Mouse (Mus musculus): ENCODE measurements around the gene Olfr573-ps1.

The Olfr573-ps1 gene

GRCm38 (mm10) chr7:102942475-102942874 is at the start of gene Olfr573-ps1:
Gene Olfr573-ps1, minus strand, starts transcription at chr7:102942575.
- in situ Hi-C loops (cut with MboI; ENCODE audit: low sequenced_read_pairs) = no loop called here

- in situ Hi-C loops (cut with MboI; ENCODE audit: low sequenced_read_pairs) = no loop called here
These were observed 46.8 kb upstream of the Olfr573-ps1 start, which contains the start of gene Olfr578 for GRCm38 (mm10) chr7:102989224-102989623. Gene Olfr578, minus strand, starts transcription at chr7:102989324.

DNA sequence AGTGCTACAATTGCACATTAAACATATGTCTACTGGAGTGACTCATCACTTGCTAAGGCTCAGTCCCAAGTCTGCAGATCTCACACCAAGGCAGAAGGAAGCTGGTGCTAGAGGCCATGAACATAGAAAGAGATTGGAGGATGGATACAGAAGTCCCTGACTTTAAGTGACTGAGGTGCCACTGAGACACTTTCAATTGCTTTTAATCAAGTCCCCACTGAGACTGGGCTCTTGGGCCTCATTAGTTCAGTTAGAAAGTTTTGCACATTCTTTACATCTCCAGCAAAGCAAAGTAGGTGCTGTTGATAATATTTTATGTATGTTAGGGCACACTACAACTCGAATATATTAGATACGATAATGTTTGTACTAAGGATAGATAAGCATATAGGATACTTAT is 33.5 kb upstream of the Olfr573-ps1 start, which contains the start of gene Olfr577:
Olfr577 (minus strand) TSS at position 101 of the 400 bp plus-strand sequence.
- in situ Hi-C loops (cut with MboI; ENCODE audit: low sequenced_read_pairs) = no loop called here

GRCm38 (mm10) chr7:102974399-102974798 is 32.0 kb upstream of the Olfr573-ps1 start:
- in situ Hi-C loops (cut with MboI; ENCODE audit: low sequenced_read_pairs) = no loop called here

- in situ Hi-C loops (cut with MboI; ENCODE audit: low sequenced_read_pairs) = no loop called here
These were observed 20.0 kb upstream of the Olfr573-ps1 start, which contains the start of gene Olfr576 for GRCm38 (mm10) chr7:102962360-102962759. Gene Olfr576, plus strand, starts transcription at chr7:102962660.

- in situ Hi-C loops (cut with MboI; ENCODE audit: low sequenced_read_pairs) = no loop called here
These were observed 16.2 kb upstream of the Olfr573-ps1 start, which contains the start of gene Olfr575 for GRCm38 (mm10) chr7:102958593-102958992. Gene Olfr575, minus strand, starts transcription at chr7:102958775.

GRCm38 (mm10) chr7:102958137-102958536 is 15.8 kb upstream of the Olfr573-ps1 start:
- in situ Hi-C loops (cut with MboI; ENCODE audit: low sequenced_read_pairs) = no loop called here

- in situ Hi-C loops (cut with MboI; ENCODE audit: low sequenced_read_pairs) = no loop called here
These were observed 8.4 kb upstream of the Olfr573-ps1 start for GRCm38 (mm10) chr7:102950732-102951131.

GRCm38 (mm10) chr7:102948167-102948566 is 5.8 kb upstream of the Olfr573-ps1 start, which contains the start of gene Olfr574:
Gene Olfr574, plus strand, starts transcription at chr7:102948467.
- in situ Hi-C loops (cut with MboI; ENCODE audit: low sequenced_read_pairs) = no loop called here

GRCm38 (mm10) chr7:102943417-102943816 is 1.0 kb upstream of the Olfr573-ps1 start:
- in situ Hi-C loops (cut with MboI; ENCODE audit: low sequenced_read_pairs) = no loop called here

GRCm38 (mm10) chr7:102927105-102927504 is 15.3 kb downstream of the Olfr573-ps1 start:
- in situ Hi-C loops (cut with MboI; ENCODE audit: low sequenced_read_pairs) = no loop called here

GRCm38 (mm10) chr7:102924109-102924508 is 18.3 kb downstream of the Olfr573-ps1 start, which contains the start of gene Olfr572:
Gene Olfr572, plus strand, starts transcription at chr7:102924409.
- in situ Hi-C loops (cut with MboI; ENCODE audit: low sequenced_read_pairs) = no loop called here

- in situ Hi-C loops (cut with MboI; ENCODE audit: low sequenced_read_pairs) = loop anchor here (10.0 kb wide), 1 partner anchor 415 kb away; no protein-coding TSS in a partner anchor
These were observed 22.7 kb downstream of the Olfr573-ps1 start for GRCm38 (mm10) chr7:102919632-102920031.

- in situ Hi-C loops (cut with MboI; ENCODE audit: low sequenced_read_pairs) = loop anchor here (10.0 kb wide), 1 partner anchor 412 kb away; no protein-coding TSS in a partner anchor
These were observed 25.1 kb downstream of the Olfr573-ps1 start, which contains the start of gene Olfr571 for GRCm38 (mm10) chr7:102917032-102917875. Gene Olfr571, minus strand, starts transcription at chr7:102917536.

DNA sequence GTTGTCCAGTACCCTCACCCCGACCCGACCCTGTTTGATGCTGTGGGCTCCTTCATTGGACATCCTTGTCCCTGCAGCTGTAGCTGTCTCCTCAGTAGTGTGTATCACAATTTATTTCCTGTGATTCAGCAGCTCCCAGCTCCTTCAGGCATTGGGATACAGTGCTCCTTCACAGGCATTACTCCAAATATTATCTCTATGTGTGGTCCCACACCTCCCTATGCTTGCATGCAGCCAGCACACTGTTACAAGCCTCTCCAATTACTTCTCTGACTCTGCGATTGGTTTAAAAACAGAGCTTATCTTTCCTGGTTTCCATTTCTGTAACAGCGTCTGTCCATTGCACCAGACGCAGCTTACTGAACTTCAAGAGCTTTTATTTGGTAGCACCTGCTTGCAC is 26.0 kb downstream of the Olfr573-ps1 start:
- in situ Hi-C loops (cut with MboI; ENCODE audit: low sequenced_read_pairs) = loop anchor here (10.0 kb wide), 1 partner anchor 412 kb away; no protein-coding TSS in a partner anchor

DNA sequence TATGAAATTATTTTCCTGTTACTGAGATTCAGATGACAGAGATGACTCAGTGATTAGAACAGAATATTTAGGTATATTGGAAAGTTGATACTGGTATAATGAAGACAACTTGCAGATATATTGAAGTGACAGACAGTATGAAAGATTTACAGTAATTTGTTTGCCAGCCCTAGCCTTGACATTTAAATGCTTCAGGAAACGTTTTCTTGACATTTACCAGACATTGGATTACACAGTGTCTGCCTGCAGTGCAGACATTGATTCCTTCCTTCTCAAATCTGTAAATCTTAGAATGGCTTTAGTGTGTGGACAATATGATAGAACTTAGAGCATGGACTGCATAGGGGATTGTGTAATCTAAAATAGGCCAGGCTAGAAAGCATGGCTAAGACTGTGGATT is 27.1 kb downstream of the Olfr573-ps1 start:
- in situ Hi-C loops (cut with MboI; ENCODE audit: low sequenced_read_pairs) = loop anchor here (10.0 kb wide), 1 partner anchor 410 kb away; no protein-coding TSS in a partner anchor

Data from CH12F3 (cell line).